Mouse (Mus musculus) hindbrain, embryonic 15.5 days (tissue): ENCODE measurements around the gene Ccl24. TPM values are rescaled to one million over a fixed set of nuclear protein-coding genes. Genes with fewer than 3 reads are reported as not detected.

Experiments
- polyA plus RNA-seq: library from polyadenylated mRNA; unstranded; fragments of >200 nt; fragmentation: Nextera tagmentation; extraction: Ambion mirVana; gene quantifications from 2 replicates; pipeline ENCODE4 v1.2.1, GENCODE M21; 2015

Ccl24 gene
- polyA plus RNA-seq, 1 experiment from 2014 or later, result 2.6 TPM

Other genes with a start within 250 kb of the Ccl24 start
- gene Fkbp6, start 223.0 kb downstream of the Ccl24 start, polyA plus RNA-seq, result 0.30 and 0.39 TPM in 2 replicates
- not detected in 2 replicates for gene Trim50, start 219.8 kb downstream of the Ccl24 start, polyA plus RNA-seq
- gene Nsun5, start 203.1 kb downstream of the Ccl24 start, polyA plus RNA-seq, result 31.3 and 34.3 TPM in 2 replicates
- gene Pom121, start 178.5 kb downstream of the Ccl24 start, polyA plus RNA-seq, result 11.1 and 11.5 TPM in 2 replicates
- gene Hip1, start 27.9 kb downstream of the Ccl24 start, polyA plus RNA-seq, result 39.1 and 39.7 TPM in 2 replicates
- not detected in 2 replicates for gene Ccl26, start 9.5 kb downstream of the Ccl24 start, polyA plus RNA-seq
- gene Rhbdd2, start 59.6 kb upstream of the Ccl24 start, polyA plus RNA-seq, result 83.9 and 89.3 TPM in 2 replicates
- gene Por, start 97.0 kb upstream of the Ccl24 start, polyA plus RNA-seq, result 96.4 and 106 TPM in 2 replicates
- 88.4 and 89.2 TPM in 2 replicates for gene Tmem120a, start 171.4 kb upstream of the Ccl24 start, polyA plus RNA-seq
- 0.25 and 0.60 TPM in 2 replicates for gene Styxl1, start 205.3 kb upstream of the Ccl24 start, polyA plus RNA-seq
- 616 and 619 TPM in 2 replicates for gene Mdh2, start 205.4 kb upstream of the Ccl24 start, polyA plus RNA-seq
- 79.4 and 90.0 TPM in 2 replicates for gene Srrm3, start 233.8 kb upstream of the Ccl24 start, polyA plus RNA-seq